Mouse (Mus musculus): ENCODE results near the gene Ubxn10. TPM values are rescaled to one million over a fixed set of nuclear protein-coding genes. Genes with fewer than 3 reads are reported as not detected.

The Ubxn10 gene
- total RNA-seq, 4 experiments from 2014 or later, result 0.20 to 0.36 TPM; not detected in 2

Other genes starting within 250 kb of the Ubxn10 start
- not detected for gene Vwa5b1, start 101.3 kb downstream of the Ubxn10 start, total RNA-seq (2022)
- not detected for gene Pla2g2c, start 12.4 kb downstream of the Ubxn10 start, total RNA-seq (2022)
- gene Pla2g2f, start 20.5 kb upstream of the Ubxn10 start, total RNA-seq (2022), result under 1 TPM in 1 of 4 experiments, not detected in 3; 0.12 TPM
- gene Pla2g2d, start 38.6 kb upstream of the Ubxn10 start, total RNA-seq (2022), result under 1 TPM in 3 of 4 experiments, not detected in 1; 0.29 to 0.47 (median 0.36) TPM
- gene Pla2g5, start 126.3 kb upstream of the Ubxn10 start, total RNA-seq (2022), result 1 to 10 TPM in 3 of 4 experiments, under 1 TPM in 1; 0.94 to 7.7 (median 3.9) TPM
- gene Gm13030, start 136.8 kb upstream of the Ubxn10 start, total RNA-seq (2022), result not detected
- gene Pla2g2e, start 140.8 kb upstream of the Ubxn10 start, total RNA-seq (2022), result not detected
- gene Otud3, start 176.8 kb upstream of the Ubxn10 start, total RNA-seq (2022), result 10 to 100 TPM; 16.6 to 22.7 (median 19.5) TPM
- not detected for gene Rnf186, start 229.9 kb upstream of the Ubxn10 start, total RNA-seq (2022)
- gene Tmco4, start 235.7 kb upstream of the Ubxn10 start, total RNA-seq (2022), result 10 to 100 TPM; 10.2 to 16.9 (median 12.0) TPM